Mouse (Mus musculus): ENCODE measurements around the gene Aox4. TPM values are rescaled to one million over a fixed set of nuclear protein-coding genes. Genes with fewer than 3 reads are reported as not detected.
A peak's percentile ranks its signal among the peaks of the same experiment; 100 is the strongest.

The Aox4 gene
- total and polyA plus RNA-seq, 2 experiments = not detected

- TF ChIP-seq POLR2A (IDR thresholded peaks at IDR 0.05; ENCODE audit: extremely low read depth, insufficient read depth, low read length) = no peak
- TF ChIP-seq CTCF (IDR thresholded peaks at IDR 0.05; ENCODE audit: low read depth, low read length) = no peak
- H3K36me3 ChIP-seq (ENCODE audit: control insufficient read depth, insufficient read depth, low read length) = peaks cover 80% of the 10 kb centered on the region
- H3K4me1 ChIP-seq (ENCODE audit: control insufficient read depth, insufficient read depth, low read length) = no peaks in the 10 kb centered on the region
- no peaks in the 10 kb centered on the region for H3K79me2 ChIP-seq (ENCODE audit: control insufficient read depth, insufficient read depth, low read length)
- no peak for DNase-seq (ENCODE audit: extremely low read depth, low read depth, low spot score)
- 85% methylated on average over 9 of the region's 9 CpGs for WGBS
- no peak overlapping the region for H3K27ac ChIP-seq (replicated peaks; ENCODE audit: insufficient read depth, low read depth, low read length)
- H3K9ac ChIP-seq (ENCODE audit: low read depth, low read length) = no peak overlapping the region
- no peaks in the 10 kb centered on the region for H3K27me3 ChIP-seq (ENCODE audit: control insufficient read depth, insufficient read depth, low read length)
- no peak overlapping the region for H3K4me3 ChIP-seq (ENCODE audit: insufficient read depth, low read depth, low read length)
Observed at GRCm38 (mm10) chr1:58197023-58197422, 13.2 kb upstream of the Aox4 start.

DNA sequence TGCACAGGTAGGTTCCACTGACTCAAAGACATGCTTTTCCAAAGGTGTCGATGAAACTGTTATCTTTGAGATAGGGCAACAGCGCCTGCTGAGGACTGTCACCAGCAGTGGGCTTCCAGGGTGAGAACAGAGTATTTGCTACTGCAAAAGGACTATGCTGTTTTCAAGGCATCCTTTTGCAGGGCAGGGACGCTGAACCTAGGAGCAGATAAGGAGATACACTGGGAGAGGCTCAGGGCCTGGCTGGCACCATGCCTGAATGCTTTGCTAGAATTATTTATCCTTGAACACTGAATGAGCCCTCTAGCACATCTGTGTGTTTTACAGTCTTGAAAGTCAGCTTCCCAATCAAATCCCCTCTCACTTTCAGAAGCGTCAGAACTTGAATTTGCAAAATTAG, 11.8 kb upstream of the Aox4 start:
- Histone ChIP-seq H3K27ac (replicated peaks; ENCODE audit: insufficient read depth, low read depth, low read length) (no peak overlapping the region), H3K36me3 (ENCODE audit: control insufficient read depth, insufficient read depth, low read length) (peaks cover 69% of the 10 kb centered on the region), H3K27me3 (ENCODE audit: control insufficient read depth, insufficient read depth, low read length) (no peaks in the 10 kb centered on the region), H3K9ac (ENCODE audit: low read depth, low read length) (no peak overlapping the region), H3K79me2 (ENCODE audit: control insufficient read depth, insufficient read depth, low read length) (no peaks in the 10 kb centered on the region), H3K4me3 (ENCODE audit: insufficient read depth, low read depth, low read length) (no peak overlapping the region), H3K4me1 (ENCODE audit: control insufficient read depth, insufficient read depth, low read length) (no peaks in the 10 kb centered on the region)
- 73% methylated on average over 4 of the region's 4 CpGs for WGBS
- TF ChIP-seq POLR2A (IDR thresholded peaks at IDR 0.05; ENCODE audit: extremely low read depth, insufficient read depth, low read length) (no peak), CTCF (IDR thresholded peaks at IDR 0.05; ENCODE audit: low read depth, low read length) (no peak)
- DNase-seq (ENCODE audit: extremely low read depth, low read depth, low spot score) = no peak

- Histone ChIP-seq H3K4me3 (ENCODE audit: insufficient read depth, low read depth, low read length) (no peak overlapping the region), H3K79me2 (ENCODE audit: control insufficient read depth, insufficient read depth, low read length) (no peaks in the 10 kb centered on the region), H3K27me3 (ENCODE audit: control insufficient read depth, insufficient read depth, low read length) (no peaks in the 10 kb centered on the region), H3K9ac (ENCODE audit: low read depth, low read length) (no peak overlapping the region), H3K27ac (replicated peaks; ENCODE audit: insufficient read depth, low read depth, low read length) (no peak overlapping the region), H3K4me1 (ENCODE audit: control insufficient read depth, insufficient read depth, low read length) (0 out of 2 replicates have a peak, but pooled peaks cover 2% of the 10 kb centered on the region), H3K36me3 (ENCODE audit: control insufficient read depth, insufficient read depth, low read length) (no peaks in the 10 kb centered on the region)
- WGBS = 43% methylated on average over 7 of the region's 7 CpGs
- TF ChIP-seq CTCF (IDR thresholded peaks at IDR 0.05; ENCODE audit: low read depth, low read length) (no peak), POLR2A (IDR thresholded peaks at IDR 0.05; ENCODE audit: extremely low read depth, insufficient read depth, low read length) (no peak)
- DNase-seq (ENCODE audit: extremely low read depth, low read depth, low spot score) = peak; percentile 27
Observed at GRCm38 (mm10) chr1:58212805-58213204, 2.6 kb downstream of the Aox4 start.

GRCm38 (mm10) chr1:58213838-58214237, 3.6 kb downstream of the Aox4 start:
- 88% methylated on average over 5 of the region's 5 CpGs for WGBS

DNA sequence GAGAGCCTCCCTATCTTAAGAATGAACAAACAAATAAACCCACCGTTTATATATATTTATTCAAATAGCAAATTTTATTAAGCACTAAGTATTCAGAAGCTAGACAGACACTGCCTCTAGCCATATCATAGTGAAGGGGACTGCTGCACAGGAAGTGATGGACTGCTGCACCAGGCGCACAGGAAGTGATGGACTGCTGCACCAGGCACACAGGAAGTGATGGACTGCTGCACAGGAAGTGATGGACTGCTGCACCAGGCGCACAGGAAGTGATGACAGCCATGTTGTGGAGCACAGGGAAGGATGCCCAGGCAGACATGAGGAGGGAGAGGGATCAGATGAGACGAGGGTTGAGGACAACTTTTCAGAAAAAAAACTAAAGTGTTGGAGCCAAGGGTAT, 5.2 kb downstream of the Aox4 start:
- TF ChIP-seq CTCF (IDR thresholded peaks at IDR 0.05; ENCODE audit: low read depth, low read length) (no peak), POLR2A (IDR thresholded peaks at IDR 0.05; ENCODE audit: extremely low read depth, insufficient read depth, low read length) (no peak)
- Histone ChIP-seq H3K27ac (replicated peaks; ENCODE audit: insufficient read depth, low read depth, low read length) (no peak overlapping the region), H3K36me3 (ENCODE audit: control insufficient read depth, insufficient read depth, low read length) (no peaks in the 10 kb centered on the region), H3K79me2 (ENCODE audit: control insufficient read depth, insufficient read depth, low read length) (no peaks in the 10 kb centered on the region), H3K9ac (ENCODE audit: low read depth, low read length) (no peak overlapping the region), H3K27me3 (ENCODE audit: control insufficient read depth, insufficient read depth, low read length) (no peaks in the 10 kb centered on the region), H3K4me1 (ENCODE audit: control insufficient read depth, insufficient read depth, low read length) (0 out of 2 replicates have a peak, but pooled peaks cover 2% of the 10 kb centered on the region), H3K4me3 (ENCODE audit: insufficient read depth, low read depth, low read length) (no peak overlapping the region)
- DNase-seq (ENCODE audit: extremely low read depth, low read depth, low spot score) = no peak
- WGBS = 91% methylated on average over 4 of the region's 4 CpGs

More at GRCm38 (mm10) chr1:58213838-58214237, 3.6 kb downstream of the Aox4 start:
- Histone ChIP-seq H3K27ac (replicated peaks; ENCODE audit: insufficient read depth, low read depth, low read length) (no peak overlapping the region), H3K36me3 (ENCODE audit: control insufficient read depth, insufficient read depth, low read length) (no peaks in the 10 kb centered on the region), H3K4me3 (ENCODE audit: insufficient read depth, low read depth, low read length) (no peak overlapping the region), H3K9ac (ENCODE audit: low read depth, low read length) (no peak overlapping the region), H3K27me3 (ENCODE audit: control insufficient read depth, insufficient read depth, low read length) (no peaks in the 10 kb centered on the region), H3K4me1 (ENCODE audit: control insufficient read depth, insufficient read depth, low read length) (0 out of 2 replicates have a peak, but pooled peaks cover 2% of the 10 kb centered on the region), H3K79me2 (ENCODE audit: control insufficient read depth, insufficient read depth, low read length) (no peaks in the 10 kb centered on the region)
- TF ChIP-seq CTCF (IDR thresholded peaks at IDR 0.05; ENCODE audit: low read depth, low read length) (no peak), POLR2A (IDR thresholded peaks at IDR 0.05; ENCODE audit: extremely low read depth, insufficient read depth, low read length) (no peak)
- no peak for DNase-seq (ENCODE audit: extremely low read depth, low read depth, low spot score)

- Histone ChIP-seq H3K4me3 (ENCODE audit: insufficient read depth, low read depth, low read length) (no peak overlapping the region), H3K9ac (ENCODE audit: low read depth, low read length) (no peak overlapping the region), H3K4me1 (ENCODE audit: control insufficient read depth, insufficient read depth, low read length) (0 out of 2 replicates have a peak, but pooled peaks cover 2% of the 10 kb centered on the region), H3K36me3 (ENCODE audit: control insufficient read depth, insufficient read depth, low read length) (no peaks in the 10 kb centered on the region), H3K27me3 (ENCODE audit: control insufficient read depth, insufficient read depth, low read length) (no peaks in the 10 kb centered on the region), H3K27ac (replicated peaks; ENCODE audit: insufficient read depth, low read depth, low read length) (no peak overlapping the region), H3K79me2 (ENCODE audit: control insufficient read depth, insufficient read depth, low read length) (no peaks in the 10 kb centered on the region)
- DNase-seq (ENCODE audit: extremely low read depth, low read depth, low spot score) = no peak
- no peak for TF ChIP-seq CTCF (IDR thresholded peaks at IDR 0.05; ENCODE audit: low read depth, low read length)
- TF ChIP-seq POLR2A (IDR thresholded peaks at IDR 0.05; ENCODE audit: extremely low read depth, insufficient read depth, low read length) = no peak
- WGBS = 89% methylated on average over 7 of the region's 7 CpGs
Observed at GRCm38 (mm10) chr1:58215956-58216532, 5.8 kb downstream of the Aox4 start.

Data from liver, adult 2 months (tissue).